Mouse (Mus musculus) ovary, adult 18-20 months (tissue): ENCODE measurements around the gene Kcnk6.
"Not testable (repeated sequence)": the region's sequence is repeated elsewhere in the genome, so short reads cannot be mapped to it uniquely, and the experiment has no call there.

Experiments used
- DNase-seq: peaks from one replicate; pipeline ENCODE4 v3.0.0; 2022; ENCODE audit warnings: low spot score, mixed read lengths

Gene Kcnk6

GRCm38 (mm10) chr7:29202577-29202976 is 29.7 kb downstream of the Kcnk6 start:
- no peak for DNase-seq

GRCm38 (mm10) chr7:29194230-29194629 is 38.1 kb downstream of the Kcnk6 start:
- not testable (repeated sequence) for DNase-seq

GRCm38 (mm10) chr7:29181323-29181722 is 51.0 kb downstream of the Kcnk6 start:
- not testable (repeated sequence) for DNase-seq

- no peak for DNase-seq
These were observed 51.5 kb downstream of the Kcnk6 start for GRCm38 (mm10) chr7:29180854-29181236.

- peak; percentile 98 for DNase-seq
These were observed 52.0 kb downstream of the Kcnk6 start, which contains the start of gene Psmd8 for GRCm38 (mm10) chr7:29180077-29180853. Gene Psmd8 (minus strand): TSS chr7:29180701.

- DNase-seq: no peak
These were observed 53.0 kb downstream of the Kcnk6 start for GRCm38 (mm10) chr7:29179323-29179722.

- DNase-seq: no peak
These were observed 54.2 kb downstream of the Kcnk6 start for GRCm38 (mm10) chr7:29178106-29178505.

- DNase-seq: no peak
These were observed 59.8 kb downstream of the Kcnk6 start for GRCm38 (mm10) chr7:29172390-29173016.
